Mouse (Mus musculus) 3134 (cell line): Measurements from ENCODE around the gene Cit.

Experiments
- DNase-seq: peaks from one replicate; pipeline ENCODE4 v3.0.0-alpha.2; 2011; ENCODE audit warnings: low spot score; ENCODE audit not compliant: insufficient read length; ENCODE audit errors: extremely low read depth

Cit gene

DNA sequence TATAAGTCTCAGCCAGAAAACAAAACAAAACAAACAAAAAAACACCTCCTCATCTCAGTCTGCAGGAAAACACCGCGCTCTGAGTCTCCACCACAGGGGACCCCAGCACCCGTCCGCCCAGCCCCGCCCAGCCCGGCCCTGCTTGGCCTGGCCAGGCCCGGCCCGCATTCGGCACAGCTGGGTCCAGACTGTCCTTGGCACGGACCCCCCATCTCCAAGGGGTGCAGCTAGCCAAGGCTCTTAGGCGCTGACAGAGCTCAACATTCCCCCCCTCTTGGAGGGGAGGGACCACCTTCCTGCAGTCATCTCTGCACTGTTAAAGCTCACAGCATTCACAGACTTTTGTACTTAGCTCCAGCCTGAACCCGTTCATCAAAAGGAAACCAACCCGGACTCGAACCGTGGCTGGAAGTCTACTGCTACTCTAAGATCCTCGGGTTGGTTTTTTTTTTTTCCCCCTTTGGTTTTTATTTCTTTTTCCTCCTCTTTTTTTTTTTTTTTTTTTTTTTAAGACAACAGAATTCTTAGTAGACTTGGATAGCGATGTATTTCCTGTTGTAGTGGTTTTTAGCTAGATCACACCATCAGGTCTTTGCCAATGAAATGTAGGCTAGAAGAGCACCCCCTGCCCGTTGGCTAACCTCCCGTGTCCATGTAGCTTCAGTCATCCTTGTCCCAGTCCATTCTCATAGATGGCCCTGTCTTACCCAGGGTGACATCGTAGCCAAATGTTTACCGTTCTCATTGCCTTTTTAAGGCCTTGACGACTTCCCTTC, 161.4 kb downstream of the Cit start:
- no peak for DNase-seq

DNA sequence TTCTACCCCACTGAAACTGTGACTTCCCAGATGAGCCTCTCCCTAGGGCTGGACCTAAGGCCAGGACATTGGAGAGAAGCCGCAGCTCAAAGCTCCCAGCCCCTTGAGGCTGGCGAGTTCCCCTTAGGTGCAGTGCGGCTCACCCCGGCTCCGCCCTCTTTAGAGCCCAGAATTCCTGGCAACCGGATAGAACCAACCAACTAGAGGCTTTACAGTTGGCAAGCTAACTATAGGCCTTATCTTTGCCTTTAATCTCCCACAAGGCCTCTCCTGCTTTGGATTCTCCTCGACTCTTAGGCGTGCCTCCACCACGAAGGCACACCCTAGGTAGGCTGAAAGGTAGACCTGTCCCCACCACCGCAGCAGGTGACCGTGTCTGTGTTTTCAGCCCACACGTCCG, 162.6 kb downstream of the Cit start:
- DNase-seq, result no peak

DNA sequence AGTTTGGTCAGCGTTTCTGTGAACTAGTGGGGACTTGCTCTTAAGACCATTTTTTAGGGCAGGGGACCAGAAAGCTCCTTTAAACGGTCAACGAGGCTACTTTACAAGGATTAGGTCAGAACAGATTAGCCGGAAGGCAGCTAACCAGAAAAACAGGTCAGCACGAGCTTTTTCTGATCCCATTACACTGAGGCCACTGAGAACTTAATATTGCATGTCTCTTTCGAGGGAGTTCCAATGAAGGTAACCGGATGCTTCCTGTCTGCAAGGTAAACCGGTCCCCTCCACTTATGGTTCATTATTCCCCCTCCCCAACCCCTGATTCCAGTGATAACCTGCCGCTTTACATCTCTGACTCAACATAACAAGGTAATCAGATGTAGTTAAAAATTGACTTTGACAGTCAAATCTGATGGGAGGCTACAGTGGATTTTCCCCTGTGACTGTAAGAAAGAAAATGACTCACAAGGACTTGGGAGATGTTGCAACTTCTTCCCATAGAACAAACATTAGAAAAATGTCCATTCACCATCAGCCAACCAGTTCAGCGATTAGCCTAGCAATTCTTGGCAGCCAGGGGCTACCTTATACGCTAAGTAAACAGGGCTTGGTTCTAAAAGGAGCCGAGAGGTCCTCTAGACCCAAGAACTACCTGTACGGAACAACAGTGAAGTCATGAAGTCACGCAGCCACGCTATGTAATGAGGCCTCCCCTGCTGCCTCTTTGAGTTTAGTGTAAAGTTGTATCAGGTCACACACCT, 164.2 kb downstream of the Cit start:
- DNase-seq, result peak; percentile 43

DNA sequence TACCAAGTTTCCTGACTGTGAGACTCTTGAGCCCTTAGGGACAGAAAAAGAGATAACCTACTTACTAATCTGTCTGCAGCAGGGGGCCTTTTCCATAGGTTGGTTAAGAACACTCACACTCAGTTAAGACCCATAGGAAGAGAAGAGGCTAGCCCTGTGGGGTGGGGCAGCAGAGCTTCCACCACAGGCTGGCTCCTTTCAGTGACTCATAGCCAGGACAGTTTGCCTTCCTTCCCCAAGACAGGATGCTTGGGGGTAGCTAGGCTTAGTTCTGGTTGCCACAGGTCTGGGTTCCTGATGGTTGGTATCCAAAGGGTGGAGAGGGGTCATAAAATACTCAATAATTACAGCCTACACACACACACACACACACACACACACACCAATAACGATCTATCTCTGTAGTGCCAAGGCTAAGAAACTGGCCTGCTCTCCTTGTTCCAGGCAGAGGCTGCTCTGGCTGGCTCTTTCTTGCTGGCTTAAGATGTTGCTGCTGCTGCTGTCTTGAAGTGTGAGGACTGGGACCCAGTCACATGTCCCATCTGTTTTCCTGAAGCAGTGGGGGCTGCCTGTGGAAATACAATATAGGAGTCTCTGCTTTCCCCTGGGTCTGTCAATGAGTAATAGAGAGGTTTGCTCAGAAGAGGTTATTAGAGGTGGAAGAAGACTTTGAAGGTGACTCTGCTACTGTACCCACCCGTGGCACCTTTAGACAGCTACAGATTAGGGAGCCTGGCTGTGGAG, 165.0 kb downstream of the Cit start:
- DNase-seq, result no peak

DNA sequence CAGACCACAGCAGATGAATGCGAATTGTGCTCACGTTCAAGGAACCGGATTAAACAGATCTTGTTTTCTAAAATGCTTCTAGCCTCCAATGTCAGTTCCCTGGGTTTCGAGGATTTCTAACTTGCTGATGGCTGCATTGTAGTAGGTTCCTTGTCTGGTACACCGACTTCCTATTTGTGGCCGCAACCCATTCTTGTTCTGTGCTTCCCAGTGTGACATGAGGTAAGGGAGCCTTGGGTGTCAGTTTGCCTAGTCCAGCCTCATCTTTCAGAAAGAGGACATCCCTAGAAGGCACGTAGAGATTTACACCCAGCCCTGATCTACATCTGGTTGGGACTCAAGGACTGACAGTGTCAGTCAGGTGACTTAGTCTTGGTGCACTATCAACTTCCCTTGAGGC, 166.6 kb downstream of the Cit start:
- no peak for DNase-seq

DNA sequence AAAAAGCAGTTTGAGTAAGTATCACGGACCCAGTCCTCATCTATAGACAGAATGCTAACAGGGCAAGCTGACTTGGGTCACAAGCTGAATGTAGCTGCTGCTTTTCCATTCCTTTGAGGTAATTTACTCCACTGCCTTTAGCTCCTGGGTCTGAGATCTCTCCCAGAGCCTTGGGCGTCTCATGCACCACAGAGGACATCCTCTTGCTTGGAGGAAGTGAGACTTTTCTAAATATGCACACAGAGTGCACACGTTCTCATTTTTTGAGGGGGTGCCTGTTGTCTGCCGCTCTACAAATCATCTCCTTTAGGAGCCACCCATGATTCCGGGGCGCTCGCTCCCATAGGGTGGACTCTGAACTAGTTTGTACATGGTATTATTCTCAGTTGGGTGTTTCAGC, 167.4 kb downstream of the Cit start:
- DNase-seq, result no peak

DNA sequence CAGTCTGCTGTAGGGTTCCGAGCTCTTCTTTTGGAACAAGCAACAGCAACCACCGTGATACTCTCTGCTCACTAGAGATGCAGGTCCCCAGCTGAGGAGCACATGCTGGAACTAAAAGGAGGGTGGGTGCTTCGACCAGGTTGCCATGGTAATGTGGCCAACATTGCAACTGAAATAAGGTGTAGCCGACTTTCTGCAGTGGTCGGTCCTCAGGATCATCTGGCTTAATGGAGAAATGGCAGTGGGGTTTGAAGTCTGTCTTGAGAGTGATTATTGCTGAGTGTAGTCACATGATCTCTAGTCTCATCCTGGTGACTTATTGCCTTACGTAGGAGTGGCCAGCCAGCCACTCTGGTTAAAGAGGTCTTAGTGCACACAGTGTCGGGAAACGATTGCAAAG, 168.7 kb downstream of the Cit start:
- no peak for DNase-seq

DNA sequence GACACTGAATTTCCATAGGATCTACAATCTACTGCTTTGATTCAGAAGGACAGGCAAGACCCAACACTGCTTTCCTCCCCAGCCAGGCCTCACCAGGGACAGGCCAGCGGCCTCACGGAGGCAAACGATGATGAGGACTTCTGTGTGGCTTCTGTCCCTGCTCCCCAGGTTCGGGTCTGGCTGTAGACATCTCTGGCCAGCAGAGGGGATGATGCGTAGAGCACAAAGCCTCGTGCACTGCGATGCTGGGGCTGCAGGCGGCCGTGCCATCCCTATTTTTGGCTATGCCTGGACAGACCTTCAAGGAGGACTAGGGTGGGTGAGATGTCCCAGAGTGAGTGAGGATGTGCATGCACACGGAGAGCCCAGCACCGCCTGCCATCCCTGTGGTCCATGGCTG, 169.2 kb downstream of the Cit start:
- no peak for DNase-seq

DNA sequence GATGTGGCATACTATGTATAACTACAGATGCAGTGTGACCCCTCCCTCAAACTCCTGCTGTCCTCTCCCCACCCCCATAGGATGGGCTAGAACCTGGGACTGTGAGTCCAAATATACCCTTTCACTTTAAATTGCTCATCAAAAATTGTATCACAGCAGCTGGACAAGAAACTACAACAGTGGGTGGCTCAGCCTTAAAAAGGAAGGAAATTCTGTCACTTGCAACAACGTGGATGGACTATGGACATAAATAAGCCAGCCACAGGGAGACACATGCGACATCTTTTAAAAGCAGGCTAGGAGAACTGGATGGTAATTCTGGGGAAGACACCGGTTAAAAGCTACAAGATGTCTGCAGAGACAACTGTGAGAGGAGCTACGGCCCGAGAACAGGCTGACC, 171.5 kb downstream of the Cit start:
- no peak for DNase-seq

DNA sequence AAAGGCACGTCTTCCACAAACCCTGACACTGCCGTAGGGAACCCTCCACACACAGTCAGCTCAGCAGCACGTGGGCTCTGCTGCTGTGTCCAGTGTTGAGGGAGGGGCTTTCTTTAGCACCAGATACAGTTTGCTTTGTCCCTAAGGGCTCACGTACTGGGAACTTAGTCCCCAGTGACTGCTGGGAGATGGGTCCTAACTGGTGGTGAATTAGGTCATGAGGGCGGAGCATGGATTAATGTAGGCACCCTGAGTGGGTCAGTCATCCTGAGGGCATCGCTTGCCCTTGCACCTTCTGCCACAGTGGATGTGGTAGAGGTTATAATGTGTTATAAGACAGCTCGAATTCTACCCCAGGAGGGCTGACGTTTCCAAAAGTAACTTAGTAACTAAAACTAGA, 172.3 kb downstream of the Cit start:
- DNase-seq, result no peak

DNA sequence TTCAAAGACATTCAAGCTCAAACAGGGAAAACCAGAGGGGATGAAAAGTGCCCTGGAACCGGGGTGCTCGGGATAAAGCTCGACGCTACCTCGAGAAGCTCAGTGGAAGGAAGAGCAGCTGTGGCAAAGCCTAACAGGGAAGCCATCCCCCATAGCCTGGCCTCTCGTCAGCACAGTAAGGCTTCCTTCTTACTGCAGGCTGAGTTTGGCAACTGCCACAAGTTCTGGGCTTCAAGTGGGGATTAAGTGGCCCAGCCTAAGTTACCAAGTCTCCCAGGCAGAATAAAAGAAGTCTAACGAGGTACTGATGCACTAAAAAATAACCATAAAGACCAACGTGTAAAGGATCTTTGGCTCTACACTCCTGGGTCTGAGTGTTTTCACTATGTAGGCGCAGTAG, 173.1 kb downstream of the Cit start:
- no peak for DNase-seq

DNA sequence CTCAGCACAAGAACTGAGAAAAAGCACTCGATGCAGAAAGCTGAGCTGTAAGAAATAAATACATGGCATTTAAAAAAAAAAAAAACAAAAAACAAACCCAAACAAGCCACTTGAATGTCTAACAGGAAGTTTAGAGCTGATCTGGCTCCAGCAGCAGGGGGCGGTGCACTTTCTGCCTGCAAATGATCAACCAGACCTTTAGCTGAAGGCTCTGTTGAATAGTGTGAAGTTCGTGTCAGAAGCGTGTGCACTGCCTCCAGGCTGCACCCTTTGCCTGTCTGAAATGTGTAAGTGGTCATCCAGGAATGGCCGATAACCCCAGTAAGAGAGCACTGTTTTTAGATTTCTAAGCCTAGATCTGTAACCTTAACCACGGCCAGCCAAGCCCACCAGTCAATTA, 173.7 kb downstream of the Cit start:
- DNase-seq, result no peak

DNA sequence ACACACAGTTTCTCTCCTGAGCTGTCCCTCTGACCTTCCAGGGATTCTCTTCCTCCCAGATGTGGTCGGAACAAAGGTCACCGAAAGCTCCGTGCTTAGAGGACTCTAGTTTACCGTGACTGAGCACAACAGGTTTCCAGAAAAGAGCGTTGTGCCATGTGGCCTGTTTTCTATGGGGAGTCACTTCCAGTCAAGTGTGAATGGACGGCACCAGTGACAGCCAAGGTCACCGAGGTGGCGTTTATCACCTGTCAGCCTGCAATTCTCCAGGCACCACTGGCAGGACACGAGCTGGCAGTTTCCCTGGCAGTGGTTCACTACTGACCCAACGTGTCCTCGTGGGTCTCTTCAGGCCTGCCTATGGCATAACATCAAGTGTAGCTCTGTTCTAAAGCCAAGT, 174.3 kb downstream of the Cit start:
- no peak for DNase-seq

DNA sequence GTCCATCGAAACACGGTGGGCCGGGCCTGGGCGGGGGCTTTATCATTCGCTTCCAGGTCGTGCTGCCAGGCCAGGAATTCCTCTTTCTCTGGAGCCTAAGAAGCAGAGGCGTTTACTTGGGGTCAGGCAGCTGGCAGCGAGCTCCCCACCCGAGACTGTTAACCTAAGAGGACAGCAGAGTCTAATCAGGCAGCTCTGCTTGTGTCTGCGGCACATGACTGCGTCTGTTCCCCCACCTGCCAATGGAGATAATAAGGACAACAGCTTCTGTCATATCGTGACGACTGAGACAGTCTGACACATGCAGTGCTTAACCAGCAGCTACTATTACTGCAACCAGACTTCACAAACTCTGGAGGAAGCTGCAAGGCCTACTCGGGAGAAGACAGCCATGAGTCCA, 176.5 kb downstream of the Cit start:
- no peak for DNase-seq

DNA sequence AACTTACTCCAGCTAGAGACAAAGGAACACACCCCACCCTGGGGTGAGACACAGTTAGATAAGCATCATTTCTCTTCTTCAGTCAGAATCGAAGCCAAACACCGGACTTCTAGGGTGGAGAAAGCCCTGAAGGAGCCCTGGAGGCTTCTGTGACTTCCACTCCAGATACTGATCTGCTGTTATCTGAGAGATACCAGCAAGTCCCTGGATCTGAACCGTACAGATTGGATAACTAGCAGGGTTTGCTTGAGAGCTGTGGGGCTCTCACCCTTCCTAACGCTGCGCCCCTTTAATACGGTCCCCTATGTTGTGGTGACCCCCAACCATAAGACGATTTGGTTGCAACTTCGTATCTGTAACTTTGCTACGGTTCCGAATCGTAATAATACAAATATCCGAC, 177.1 kb downstream of the Cit start:
- DNase-seq, result no peak

DNA sequence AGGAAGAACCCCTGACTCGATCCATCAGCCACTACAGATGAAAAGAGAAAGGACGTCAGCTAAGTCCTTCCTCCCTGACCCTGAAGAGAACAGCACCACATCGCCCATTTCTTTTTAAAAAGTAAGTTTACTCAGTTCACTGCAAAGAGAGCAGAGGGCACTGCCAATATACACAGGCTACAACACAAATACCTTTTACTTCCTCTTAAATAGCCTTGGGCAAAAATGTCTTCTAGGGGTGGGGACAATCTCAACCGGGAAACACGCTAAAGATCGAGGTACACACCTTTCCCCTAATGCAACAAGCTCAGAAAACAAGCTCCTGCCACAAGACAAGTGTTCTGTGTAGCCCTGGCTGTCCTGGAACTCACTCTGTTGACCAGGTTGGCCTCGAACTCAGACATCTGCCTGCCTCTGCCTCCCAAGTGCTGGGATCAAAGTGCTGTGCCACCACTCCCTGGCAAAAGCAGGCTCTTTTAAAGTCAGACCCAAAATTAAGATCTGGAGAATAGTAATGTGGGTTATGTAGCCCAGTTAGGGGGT, 177.7 kb downstream of the Cit start:
- no peak for DNase-seq

DNA sequence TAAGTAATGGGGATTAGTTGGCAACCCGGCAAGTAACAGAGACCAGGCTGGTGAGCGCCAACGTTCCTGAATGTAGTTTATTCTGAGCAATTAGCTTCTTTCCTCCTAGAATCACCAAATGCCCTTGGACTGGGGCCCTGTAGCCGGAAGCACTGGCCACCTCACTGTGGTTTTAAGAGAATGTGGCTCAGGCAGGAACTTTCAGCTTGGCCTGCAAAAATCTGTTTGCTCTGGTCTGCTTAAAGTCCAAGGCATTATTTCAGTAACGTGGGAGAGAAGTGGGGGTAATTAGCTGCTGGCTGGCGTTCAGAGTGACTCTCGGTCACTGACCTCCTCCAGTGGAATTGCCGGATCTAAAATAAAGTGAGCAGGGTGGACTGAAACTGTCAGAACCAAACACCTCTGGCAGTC, 178.2 kb downstream of the Cit start:
- DNase-seq, result peak; percentile 42

DNA sequence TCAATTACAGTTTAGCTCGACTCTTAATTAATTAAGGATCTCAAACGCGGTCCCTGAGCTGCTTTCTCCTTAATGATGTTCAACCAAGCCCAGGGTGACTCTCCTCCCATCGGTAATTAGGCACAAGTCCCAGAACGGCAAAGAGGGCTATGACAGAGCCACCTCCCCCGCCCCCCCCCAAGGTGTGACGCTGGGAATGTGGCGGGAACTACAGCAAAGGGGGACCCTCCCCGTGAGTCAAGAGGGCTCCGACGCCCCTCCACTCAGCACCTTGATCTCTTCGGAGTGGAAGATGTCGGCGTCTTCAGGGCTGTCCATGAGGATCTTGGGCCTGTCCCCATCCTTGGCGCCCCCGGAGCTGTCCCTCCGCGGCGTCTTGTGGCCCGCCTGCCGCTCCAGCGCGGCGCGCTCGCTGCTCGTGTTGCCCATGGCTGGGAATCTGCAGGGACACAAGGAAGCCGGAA, 178.8 kb downstream of the Cit start:
- DNase-seq, result no peak

DNA sequence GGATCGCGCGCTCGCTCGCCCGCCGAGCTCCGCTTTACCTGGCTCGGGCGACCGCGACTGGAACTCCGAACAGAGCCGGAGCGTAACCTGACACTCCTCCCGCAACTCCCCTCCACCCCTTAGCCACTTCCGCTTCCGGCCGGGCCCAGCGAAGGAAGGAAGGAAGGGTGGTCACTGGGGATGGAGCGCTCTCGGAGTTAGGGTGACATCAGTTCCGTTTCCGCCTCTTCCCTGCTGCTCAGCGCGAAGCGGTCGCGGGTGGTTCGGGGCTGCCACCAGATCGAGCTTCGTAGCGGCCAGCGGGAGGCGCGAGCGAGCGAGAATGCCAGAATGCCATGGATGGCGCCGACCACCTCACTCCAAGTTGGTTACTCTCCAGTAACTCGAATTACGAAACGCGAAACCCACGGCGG, 179.3 kb downstream of the Cit start, which contains the start of gene Prkab1:
TSS of gene Prkab1 (minus strand) at position 182 of the 413 bp plus-strand sequence.
- peak; percentile 89 for DNase-seq

DNA sequence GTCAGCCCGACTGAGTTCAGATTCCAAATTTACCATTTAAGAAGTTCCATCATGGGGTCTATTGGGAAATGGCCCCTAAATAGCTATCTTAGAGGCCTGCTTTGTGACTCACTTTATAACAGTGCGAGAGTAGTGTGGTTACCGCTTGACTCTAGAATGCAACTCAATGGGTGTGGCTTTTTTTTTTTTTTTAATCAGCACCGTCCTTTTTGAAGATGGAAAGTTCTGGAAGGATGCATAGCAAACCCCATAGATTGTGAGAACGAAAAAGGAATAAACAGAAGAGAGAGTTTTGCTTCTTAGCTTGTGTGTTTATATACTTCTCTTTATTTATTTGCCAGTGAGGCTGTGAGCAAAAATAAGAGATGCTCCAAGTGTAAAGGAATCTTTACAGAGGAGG, 181.0 kb downstream of the Cit start:
- DNase-seq, result no peak

DNA sequence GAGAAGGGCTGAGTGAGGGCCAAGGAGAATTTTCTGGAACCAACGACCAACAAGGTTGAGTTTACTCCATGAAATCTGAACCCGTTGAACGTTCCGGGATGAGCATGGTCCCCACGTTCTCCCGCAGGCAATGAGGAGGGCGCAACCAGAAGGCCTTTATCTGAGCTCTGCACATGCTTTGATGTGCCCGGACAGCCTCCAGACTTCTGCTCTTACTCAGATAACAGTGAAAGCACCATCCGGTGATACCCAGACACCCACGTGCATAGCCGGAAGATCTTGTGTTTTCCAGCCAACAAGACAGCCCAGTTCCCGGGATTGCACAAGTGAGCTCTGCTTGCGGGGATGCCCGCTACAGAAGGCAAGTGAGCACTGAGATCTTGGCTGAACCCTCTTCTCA, 181.5 kb downstream of the Cit start:
- no peak for DNase-seq
